Mouse (Mus musculus) ES-Bruce4 (cell line): ENCODE results near the gene Tert.

ENCODE experiments used
- CTCF ChIP-seq: IDR thresholded peaks from one replicate; pipeline ENCODE4 v1.8.1; 2011; ENCODE audit warnings: low read depth, low read length
- EP300 ChIP-seq: IDR thresholded peaks from 2 replicates; pipeline ENCODE4 v1.6.1; 2011; ENCODE audit warnings: low read depth, low read length; ENCODE audit not compliant: insufficient read depth
- POLR2A ChIP-seq: IDR thresholded peaks from one replicate; pipeline ENCODE4 v1.8.1; 2011; ENCODE audit warnings: low read length; ENCODE audit not compliant: insufficient read depth

- TF ChIP-seq CTCF (no peak), EP300 (no peak), POLR2A (no peak)
Measured at GRCm38 (mm10) chr13:73687601-73688000, 60.9 kb downstream of the Tert start.
